14 mouse cellular contexts compared by ENCODE assay signal in genomic region chr14:45773326-45773725, GRCm38 (mm10).
DNase-seq lines count a peak whose midpoint lies in the region; ATAC-seq and TF ChIP-seq lines count a peak whose summit lies in the region.
"Had no signal": no experiment of that assay in that cellular context is flagged by ENCODE, and none has a peak within 500 bp of the region (broad histone marks: within the 10 kb centered on the region; RNA-seq: fewer than 3 reads in every experiment).

No protein-coding gene starts in this region.

- intact Hi-C loops in heart, postnatal 14 days (cut with DNase I): loop anchor here (2.0 to 10.0 kb wide), 4 partner anchors 209 to 949 kb away; partner anchors contain the start of gene Ptger2

- TF ChIP-seq CTCF in layer of hippocampus, adult 2 months (conservative IDR thresholded peaks at IDR 0.05): no peak

- ATAC-seq in cerebellum, adult (ENCODE audit: insufficient number of reproducible peaks, low FRiP score, low TSS enrichment): no peak
- ATAC-seq in heart, embryonic 15.5 days (replicated peaks; ENCODE audit: insufficient number of reproducible peaks, insufficient read depth, low FRiP score, low read depth): no peak
- ATAC-seq: inflammation-experienced regulatory T-cells, adult 6 months had no signal

- H3K9ac ChIP-seq in heart, embryonic 15.5 days: no peak overlapping the region
- H3K9ac ChIP-seq: limb, embryonic 15.5 days; lung, embryonic 15.5 days; midbrain, embryonic 15.5 days had no signal

- H3K4me3 ChIP-seq in heart, embryonic 15.5 days: no peak overlapping the region
- no peak overlapping the region for H3K4me3 ChIP-seq in layer of hippocampus, adult 2 months

- WGBS in heart, embryonic 15.5 days: 38% methylated on average over 7 of the region's 7 CpGs

- no peaks in the 10 kb centered on the region for H3K9me3 ChIP-seq in heart, embryonic 15.5 days (replicated peaks)
- H3K9me3 ChIP-seq: limb, embryonic 15.5 days; lung, embryonic 15.5 days; midbrain, embryonic 15.5 days; neural tube, embryonic 15.5 days had no signal

- H3K4me1 ChIP-seq in heart, embryonic 15.5 days (replicated peaks): peaks cover 8% of the 10 kb centered on the region; the same call in 1 of the 2 replicates

- no peaks in the 10 kb centered on the region for H3K27me3 ChIP-seq in heart, embryonic 15.5 days
- H3K27me3 ChIP-seq: limb, embryonic 15.5 days; midbrain, embryonic 15.5 days; neural tube, embryonic 15.5 days had no signal

- peak; percentile 9 for DNase-seq in cerebellum, adult 9-11 months
- no peak for DNase-seq in heart, postnatal 14 days
- DNase-seq in layer of hippocampus, adult 2 months (ENCODE audit: low spot score in 2 of 2): peak in 1 of 2 experiments; percentile 15
- DNase-seq in layer of hippocampus, adult 9-10 months (ENCODE audit: low spot score): no peak
- DNase-seq in Muller cell, postnatal 12 days (ENCODE audit: inconsistent ontology term): peak; percentile 79
- DNase-seq in kidney, adult 18-20 months: no peak
- DNase-seq: thymus, adult 18-20 months had no signal

- no peaks in the 10 kb centered on the region for H3K36me3 ChIP-seq in heart, embryonic 15.5 days
- H3K36me3 ChIP-seq: limb, embryonic 15.5 days; lung, embryonic 15.5 days; midbrain, embryonic 15.5 days; neural tube, embryonic 15.5 days had no signal

- H3K4me2 ChIP-seq in heart, embryonic 15.5 days: peak overlapping the region; percentile 61; the same call in 1 of the 2 replicates

- H3K27ac ChIP-seq in heart, embryonic 15.5 days: no peak overlapping the region
- peak overlapping the region; percentile 67 for H3K27ac ChIP-seq in layer of hippocampus, adult 2 months
- H3K27ac ChIP-seq: limb, embryonic 15.5 days; lung, embryonic 15.5 days; midbrain, embryonic 15.5 days; neural tube, embryonic 15.5 days had no signal

Comparison
In these comparisons a context has a peak if more than half of its experiments do, and no peak if none do; other contexts are left out.
1. DNase-seq: peak in cerebellum, adult 9-11 months (single experiment) and Muller cell, postnatal 12 days (single experiment); none in heart, postnatal 14 days (0 of 2), layer of hippocampus, adult 9-10 months (single experiment) and kidney, adult 18-20 months (single experiment).